Mouse (Mus musculus) MN1 (cell line): Measurements from ENCODE around the gene Gm20662.
A peak's percentile ranks its signal among the peaks of the same experiment; 100 is the strongest.

Source experiments
- DNase-seq: peaks from one replicate; pipeline ENCODE4 v3.0.0-alpha.2; 2016; ENCODE audit warnings: low spot score

Gene Gm20662

DNA sequence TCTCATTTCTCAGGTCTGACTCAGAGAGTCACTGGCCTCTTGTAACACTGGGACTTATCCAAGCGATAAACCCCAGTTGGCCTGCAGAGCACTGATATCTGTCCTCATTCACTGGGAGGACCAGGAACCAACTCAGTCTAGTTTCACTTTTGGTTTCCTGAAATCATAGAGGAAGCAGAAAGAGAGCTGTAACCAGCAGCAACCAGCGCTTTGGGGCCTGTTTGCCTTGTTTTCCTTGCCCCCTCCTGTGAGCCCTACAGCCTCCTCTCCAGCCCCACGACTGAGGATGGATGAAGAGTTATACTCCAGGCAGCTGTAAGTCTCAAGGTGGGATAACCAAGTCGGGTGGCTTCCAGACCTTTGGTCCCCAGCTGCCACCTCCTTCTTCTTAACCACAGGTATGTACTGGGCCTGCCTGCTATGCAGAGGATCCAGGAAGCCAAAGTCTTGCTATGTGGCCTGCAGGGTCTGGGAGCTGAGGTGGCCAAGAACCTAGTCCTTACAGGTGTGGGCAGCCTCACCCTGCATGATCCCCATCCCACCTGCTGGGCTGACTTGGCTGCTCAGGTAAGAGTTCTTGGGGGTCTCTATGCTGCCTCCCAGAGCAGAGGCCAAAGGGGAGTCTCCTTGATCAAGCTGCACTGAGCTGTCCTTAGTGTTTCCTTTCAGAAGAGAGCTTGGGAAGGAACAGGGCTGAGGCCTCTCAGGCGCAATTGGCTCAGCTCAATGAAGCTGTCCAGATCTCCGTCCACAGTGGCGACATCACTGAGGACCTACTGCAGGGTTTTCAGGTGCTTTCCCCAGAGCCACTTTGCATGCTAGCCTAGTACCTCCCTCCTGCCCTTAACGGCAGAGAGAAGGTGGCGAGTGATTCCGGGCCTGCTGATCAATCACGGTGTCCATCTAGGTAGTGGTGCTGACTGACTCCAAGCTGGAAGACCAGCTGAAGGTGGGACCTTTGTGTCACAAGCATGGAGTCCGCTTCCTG is 20.5 kb upstream of the Gm20662 start, which contains the start of gene Uba7:
Uba7 (plus strand) TSS at position 107 of the 988 bp plus-strand sequence.
- DNase-seq, result peak; percentile 49

DNA sequence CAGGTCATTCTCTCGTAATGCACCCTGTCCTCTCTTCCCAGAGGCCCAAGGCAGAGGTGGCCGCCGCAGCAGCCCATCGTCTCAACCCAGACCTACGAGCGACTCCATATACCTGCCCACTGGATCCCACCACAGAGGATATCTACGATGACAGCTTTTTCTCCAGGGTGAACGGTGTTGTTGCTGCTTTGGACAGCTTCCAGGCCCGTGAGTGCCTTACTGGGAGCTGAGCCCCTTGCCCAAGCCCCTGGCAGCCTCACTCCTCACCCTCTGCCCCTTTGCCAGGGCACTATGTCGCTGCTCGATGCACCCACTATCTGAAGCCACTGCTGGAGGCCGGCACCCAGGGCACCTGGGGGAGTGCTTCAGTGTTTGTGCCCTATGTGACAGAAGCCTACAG is 17.3 kb upstream of the Gm20662 start:
- DNase-seq, result no peak

DNA sequence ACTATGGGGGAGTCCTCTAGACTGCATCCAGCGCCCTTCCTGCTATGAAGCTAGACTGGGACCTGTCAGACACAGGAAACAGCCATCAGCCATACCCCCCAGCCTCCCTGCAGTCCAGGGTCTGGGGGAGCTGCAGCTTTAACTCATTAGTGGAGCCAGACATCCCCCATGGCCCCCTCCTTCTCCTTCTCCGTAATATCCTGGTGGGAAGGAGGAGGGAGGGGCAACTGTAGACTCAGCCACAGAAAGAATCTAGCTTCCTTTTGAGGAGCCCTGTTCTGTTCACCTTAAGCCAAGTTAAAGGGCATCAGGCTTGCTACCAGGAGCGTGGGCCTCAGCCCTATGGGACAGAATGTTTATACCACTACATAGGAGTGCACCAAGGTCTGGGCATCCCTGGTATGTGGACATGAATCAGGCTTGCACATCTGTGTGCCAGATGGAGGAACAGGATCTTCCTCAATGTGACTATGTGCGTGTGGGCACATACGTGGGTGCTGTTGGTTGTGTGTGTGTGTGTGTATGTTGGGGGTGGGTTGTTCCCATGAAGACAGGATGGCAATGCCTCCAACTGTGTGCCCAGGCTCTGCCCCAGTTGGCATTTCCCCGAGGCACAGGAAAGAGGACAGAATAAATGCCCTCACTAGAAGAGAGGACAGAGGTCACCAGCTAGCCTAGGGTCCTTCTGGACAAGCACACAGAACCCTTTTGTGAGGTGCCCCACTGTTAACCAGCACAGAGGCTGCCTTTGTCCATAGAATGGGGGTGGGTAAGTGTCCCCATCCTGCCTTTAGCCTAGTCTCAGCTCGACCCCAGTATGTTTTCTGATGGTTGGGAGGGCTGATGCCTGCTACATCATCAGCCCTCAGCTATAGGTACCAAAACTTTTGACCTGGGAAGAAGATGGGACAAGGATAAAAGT is 14.2 kb upstream of the Gm20662 start:
- DNase-seq, result no peak

DNA sequence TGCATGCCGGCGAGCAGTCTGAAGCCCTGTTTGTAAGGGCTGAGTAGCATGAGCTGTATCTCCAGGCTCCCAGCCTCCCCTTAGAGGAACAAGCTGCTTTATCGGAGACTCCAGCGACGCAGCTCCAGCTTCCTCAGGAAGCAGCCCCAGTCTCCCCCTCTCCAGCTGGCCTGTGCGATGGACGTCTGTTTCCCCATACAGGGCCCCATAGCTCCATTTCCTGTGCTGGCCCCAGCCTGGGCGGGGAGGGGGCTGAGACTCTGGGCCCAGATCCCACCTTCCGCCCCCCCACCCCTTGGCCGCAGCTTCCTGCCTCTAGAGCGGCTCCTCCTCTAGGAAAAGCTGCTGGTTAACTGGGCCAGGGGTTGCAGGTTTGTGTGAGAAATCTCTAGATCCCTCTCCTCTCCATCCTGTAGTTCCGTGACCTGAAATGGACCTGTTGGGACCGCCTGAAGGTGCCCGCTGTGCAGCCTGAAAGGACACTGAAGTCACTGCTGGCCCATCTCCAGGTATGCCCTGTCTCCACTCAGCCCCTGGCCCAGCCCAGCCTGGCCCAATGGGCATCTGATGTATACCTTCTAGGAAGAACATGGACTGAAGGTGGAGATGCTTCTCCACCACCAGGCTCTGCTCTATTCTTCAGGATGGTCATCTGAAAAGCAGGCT is 13.3 kb upstream of the Gm20662 start, which contains the start of gene Gm20661:
Gm20661 (plus strand) TSS at position 378 of the 666 bp plus-strand sequence.
- peak; percentile 21 for DNase-seq

DNA sequence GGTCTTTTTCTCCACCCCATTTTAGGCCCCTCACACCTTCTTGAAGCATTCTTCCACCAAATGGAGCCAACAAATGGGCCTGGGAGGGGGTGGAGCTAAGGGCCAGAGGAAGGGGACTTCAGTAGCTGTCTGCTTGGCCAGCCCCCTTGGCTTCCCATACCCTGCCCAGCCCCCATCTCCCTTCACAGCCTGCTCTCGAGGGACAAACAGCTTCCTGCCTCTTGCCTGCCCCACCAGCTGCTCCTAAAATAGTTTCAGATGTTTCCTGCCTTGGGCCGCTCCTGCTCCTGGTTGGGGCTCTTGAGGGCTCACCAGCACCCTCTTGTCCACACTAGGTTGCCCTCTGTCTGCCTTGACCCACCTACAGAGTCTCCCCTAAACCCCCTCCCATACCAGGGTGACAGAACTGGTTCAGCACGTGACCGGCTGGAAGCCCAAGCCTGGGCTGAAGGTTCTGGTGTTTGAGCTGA is 12.7 kb upstream of the Gm20662 start:
- DNase-seq, result peak; percentile 21

DNA sequence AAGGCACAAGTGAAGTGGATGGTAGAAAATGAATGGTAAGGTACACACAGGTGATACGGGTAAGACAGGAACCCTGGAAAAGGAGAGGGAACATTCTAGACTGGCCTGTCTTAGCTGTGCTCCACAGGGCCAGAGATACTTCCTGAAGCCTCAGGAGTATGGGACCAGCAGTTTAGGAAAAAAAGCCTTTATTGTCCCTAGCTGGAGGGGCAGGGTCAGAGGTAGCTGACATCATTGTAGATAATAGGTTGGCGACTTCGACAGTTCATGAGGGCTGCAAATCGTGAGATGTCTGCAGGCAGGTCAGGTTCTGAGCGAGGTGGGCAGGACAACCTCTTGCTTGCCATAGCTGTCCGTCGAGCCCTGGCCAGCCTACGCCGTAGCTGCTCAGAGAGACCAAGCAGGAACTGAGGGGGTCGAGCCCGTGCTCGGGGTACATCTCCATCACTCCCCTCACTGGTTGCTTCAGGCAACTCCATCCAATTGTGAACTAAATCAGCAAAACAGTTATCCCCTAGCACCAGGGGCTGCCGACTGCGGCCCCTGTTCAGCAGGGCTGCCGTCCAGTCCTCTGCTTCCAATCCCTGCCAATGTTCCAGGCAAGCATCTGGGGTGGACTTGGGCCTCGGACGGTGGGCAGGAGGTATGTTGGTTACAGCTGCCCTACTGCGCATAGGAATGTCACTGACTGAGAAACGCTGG is 11.9 kb upstream of the Gm20662 start:
- DNase-seq, result no peak

DNA sequence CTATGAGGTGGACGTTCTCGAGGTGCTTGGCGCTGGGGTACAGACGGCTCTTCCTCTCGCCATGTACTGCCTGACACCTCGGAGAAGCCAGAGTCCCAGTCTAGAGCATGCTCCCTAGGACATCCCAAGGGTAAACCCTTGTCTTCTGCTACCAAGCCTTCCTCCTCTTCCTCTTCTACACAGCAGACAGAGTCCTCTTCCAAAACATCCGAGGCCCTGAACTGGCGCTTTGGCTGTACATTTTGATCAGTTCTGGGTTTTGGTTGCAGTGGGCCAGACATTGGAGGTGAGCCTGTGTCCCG is 11.4 kb upstream of the Gm20662 start:
- DNase-seq, result no peak

DNA sequence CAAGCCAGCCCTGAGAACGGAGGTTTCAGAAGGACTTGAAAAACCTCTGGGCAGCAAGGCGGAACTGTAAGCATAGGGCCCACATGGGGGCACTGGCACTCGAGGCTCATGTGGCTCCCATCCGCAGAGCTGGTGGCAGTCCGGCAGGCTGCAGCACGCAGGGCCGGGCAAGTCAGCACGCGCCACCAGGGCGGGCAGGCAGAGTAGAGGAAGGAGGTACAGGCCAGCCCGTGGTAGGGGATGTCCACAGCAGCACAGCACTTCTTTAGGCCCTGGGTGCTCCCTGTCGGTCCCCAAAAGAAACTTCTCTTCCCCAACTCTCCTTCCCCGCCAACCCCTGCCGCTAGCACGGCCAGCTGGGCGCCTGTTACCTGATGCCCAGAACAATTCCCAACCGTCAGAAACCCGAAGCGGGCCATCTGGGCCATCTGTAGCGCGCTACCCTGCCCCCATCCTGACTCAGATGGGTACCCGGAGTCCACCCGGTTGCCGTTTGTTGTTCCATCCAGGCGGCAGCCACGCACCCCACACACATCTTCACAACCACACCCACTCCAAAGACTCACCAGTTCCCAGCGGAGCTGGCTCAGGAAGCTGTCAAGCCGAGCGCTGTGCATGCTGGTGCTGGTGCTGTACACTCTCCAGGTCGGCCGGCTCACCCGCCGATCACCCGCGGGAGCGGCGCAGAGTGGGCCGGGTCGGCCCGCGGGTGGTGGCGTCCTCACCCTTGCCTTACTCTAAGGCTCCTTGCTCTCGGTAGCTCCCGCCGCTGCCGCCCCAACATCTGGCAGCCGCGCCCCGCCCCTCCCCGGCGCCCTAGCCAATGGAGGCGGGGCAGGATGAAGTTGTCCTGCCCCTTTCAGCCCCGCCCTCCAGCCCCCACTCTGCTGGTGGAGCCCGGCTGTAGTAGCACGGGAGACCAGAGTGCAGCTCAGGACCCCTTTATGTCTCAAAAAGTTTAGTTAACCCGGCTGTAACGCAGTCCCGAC is 10.7 kb upstream of the Gm20662 start, which contains the start of gene Inka1:
Inka1 (minus strand) TSS at position 749 of the 989 bp plus-strand sequence.
- DNase-seq, result peak; percentile 85

DNA sequence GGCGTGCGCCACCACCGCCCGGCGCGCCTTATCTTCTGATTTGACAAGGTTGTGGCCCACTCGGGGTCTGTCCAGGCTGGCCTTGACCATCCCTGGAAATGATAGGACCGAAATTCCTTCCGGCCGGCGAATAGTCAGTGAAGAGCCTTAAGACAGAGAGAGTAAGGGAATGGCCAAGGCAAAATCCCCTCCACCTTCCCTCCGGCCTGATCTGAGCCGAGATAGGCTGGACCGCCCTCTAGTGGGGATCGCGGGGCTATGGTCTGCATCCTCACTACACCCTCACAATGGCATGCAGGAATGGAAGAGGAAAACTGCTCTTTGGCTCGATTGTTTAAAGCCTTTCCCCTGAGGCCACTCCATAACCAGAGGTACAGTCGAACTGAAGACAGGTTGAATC is 9.8 kb upstream of the Gm20662 start:
- DNase-seq, result peak; percentile 85

DNA sequence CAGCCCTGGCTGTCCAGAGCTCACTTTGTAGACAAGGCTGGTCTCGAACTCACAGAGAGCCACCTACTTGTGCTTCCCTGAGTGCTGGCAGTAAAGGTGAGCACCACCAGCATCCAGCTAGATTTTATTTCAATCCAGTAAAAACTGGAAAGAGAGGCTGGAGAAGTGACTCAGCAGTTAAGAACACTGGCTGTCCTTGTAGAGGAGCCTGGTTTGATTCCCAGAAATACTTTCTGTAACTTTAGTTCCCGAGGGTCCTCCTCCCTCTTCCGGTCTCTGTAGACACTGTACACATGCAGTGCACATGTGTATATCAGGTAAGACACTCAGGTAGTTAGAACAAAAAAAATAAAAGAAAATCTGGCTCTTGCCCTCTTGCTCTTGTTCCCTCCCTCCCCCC is 8.2 kb upstream of the Gm20662 start:
- no peak for DNase-seq

DNA sequence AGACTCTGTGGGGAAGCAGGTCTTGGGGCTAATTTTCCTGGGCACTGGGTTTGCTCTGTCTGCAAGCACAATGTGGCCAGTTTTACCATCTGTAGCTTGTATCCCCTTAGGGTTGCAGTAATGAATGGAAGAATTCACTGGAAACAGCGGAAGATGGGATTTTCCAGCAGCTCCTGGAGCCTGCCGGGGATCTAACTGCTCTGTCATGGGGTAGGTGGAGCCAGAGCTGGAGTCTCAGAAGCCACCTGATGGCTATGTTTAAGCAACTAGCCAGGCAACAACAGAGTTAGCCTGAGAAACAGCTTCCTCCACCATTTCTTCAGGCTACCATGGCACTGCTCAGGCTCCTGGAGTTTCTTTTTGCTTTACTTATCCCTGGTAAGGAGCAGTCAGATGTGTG is 4.0 kb upstream of the Gm20662 start, which contains the start of gene Cdhr4:
Cdhr4 (plus strand) TSS at position 301 of the 400 bp plus-strand sequence.
- no peak for DNase-seq

DNA sequence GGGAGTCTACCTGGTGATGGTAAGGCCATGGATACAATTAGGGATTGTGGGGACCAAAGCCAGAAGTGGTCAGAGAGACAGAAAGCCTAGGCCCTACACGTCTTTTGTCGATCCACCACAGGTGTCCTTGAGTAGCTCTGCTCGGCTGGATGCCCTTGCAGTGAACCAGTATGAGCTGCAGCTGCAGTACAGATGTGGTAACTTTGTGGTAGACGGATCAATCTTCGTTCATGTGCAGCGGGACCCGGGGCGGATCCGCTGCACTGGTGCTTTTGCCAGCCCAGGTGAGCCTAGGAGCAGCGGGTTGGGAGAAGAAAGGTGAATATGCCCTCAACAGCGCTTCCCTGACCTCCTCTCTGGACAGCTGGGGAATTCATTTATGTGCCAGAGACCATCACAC is 3.1 kb upstream of the Gm20662 start:
- no peak for DNase-seq

DNA sequence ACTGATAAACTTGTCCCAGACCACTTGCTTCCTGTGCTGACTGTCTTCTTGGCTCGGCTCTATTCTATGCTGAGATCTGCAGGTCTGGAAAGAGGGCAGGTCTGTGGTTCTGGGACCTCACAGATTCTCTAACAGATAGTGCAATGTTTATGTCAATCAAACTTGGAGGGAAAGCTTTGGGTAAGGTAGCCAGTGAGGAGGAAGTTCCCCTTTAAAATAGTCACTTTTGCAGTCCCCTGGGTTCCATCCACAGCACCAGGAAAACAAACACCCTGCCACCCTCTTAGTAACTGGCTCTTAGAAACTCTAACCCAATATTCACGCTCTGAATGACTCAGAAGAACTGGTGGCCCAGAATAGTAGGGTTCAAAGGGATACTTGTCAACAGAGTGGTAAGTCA is 1.7 kb upstream of the Gm20662 start:
- no peak for DNase-seq

DNA sequence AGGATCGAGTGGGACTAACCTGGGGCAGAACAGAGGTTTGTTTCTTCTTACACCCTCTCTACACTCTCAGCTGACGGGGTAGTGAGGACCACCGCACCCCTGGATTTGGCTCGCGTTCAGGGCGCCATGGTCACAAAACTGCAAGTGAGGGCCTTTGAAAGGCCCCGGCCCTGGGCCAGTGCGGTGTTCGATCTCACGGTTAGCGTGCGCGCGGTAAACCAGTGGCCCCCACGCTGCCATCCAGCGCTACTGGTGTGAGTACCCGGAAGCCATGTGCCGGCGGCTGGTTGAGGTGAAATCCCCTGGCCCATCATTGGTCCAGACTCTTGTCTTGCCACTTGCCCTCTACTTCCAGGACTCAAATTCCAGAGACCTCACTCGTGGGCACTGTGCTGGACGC is 636 bp upstream of the Gm20662 start:
- no peak for DNase-seq

DNA sequence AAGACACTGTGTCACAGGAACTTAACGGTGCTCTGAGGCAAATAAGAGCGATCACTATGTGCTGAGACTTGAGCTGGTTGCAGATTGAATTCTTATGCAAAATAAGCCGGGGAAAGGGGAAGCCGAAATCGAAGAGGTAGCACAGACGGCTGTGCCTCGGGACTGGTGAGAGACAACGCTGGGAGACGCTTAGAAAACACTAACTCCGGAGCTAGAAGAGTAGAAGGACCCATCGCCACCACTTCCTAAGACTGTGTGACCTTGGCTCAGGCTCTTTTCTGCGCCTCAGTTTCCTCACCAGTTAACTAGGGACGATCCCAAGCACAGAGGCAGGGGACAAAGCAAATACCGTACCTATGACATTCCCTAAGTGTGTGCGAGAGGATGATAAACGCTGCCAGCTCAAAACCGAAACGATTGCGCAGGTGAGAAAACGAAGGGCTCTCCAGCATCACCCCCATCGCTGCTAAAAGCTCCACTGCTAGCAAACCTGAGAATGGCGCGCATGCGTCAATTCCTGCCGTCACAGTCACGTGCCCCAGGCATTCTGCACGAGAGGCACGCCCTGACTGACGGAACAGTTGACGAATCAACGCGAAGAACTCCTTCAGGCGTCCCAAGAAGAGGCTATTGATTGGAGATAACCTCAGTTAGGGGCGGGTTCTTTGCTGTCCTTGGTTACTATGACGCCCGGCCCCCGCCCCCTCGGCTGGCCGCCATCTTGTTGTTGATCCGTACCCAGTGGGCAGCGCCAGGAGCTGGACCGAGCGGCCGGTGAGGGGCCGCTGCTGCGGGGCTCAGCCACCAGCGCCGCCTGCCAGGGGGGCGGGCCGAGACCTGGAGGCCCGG is 6.0 kb downstream of the Gm20662 start, which contains the start of gene Ip6k1:
Ip6k1 (plus strand) TSS at position 580 of the 849 bp plus-strand sequence.
- DNase-seq, result peak; percentile 100

DNA sequence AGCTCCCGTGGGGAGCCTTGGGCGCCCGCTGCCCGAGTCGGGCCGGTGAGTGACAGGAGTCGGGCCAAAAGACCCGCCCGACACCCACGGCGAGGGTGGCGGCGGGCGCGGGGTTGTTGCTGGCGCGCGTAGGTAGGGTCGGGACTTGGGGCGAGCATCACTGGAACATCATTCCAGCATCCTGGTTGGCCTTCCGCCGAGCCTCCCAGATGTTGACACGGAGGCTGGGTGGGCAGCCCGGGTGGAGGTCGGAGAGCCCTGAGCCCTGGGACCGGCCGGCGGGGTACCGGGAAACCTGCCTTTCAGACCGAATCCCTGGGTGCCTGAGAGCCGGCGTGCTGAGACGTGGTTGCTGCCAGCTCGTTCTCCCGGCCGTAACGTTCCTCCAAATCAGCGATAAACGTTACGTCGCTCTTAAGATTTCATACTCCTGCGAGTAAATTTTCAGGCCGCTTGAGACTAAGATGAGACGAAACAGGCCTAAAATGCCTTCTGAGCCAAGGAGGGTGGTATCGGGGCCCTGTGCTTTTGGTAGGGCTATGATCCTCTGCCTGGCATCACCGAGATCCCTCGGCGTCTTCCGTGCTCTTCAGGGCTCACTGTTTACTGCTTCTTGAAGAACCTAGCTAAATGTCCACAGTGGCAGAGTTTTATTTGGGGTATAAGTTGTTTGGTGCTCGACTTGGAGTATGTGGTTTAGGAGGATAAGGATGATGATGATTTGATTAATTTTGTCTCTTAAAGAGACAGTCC is 6.8 kb downstream of the Gm20662 start:
- DNase-seq, result peak; percentile 44

DNA sequence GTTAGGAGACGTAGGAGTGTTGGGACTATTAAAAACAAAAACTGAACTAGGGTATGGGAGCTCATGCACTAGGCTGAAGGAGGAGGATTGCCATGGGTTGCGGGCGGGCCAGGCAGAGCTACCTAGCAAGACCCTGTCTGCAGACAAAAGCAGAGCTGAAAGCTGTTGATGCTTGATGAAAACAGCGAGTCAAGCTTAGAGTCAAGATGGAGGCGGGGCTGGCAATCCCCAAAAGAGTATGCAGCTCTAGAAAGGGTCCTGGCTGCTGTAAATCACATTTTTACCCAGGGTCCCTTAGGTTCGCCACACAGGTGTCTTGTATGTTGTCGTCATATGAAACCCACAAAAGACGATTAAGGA is 7.4 kb downstream of the Gm20662 start:
- DNase-seq, result peak; percentile 36

DNA sequence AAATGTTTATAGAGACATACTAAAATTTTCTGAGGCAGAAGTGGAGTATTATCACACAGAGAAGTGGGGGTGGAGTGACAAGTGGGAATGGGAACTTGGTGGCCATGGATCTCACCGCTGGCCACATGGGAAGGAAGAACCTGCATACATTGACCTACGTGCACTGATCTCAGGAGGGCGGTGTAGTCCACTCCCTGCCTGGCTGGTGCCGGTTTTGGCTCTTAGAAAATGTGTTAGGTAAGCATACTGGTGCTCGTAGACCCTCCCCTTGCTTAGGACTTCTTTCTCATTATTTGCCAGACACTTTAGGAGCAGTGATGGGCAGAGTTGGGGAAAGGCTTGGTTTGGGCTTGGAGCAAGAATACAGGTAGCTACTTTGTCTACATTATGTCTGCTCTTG is 11.9 kb downstream of the Gm20662 start:
- no peak for DNase-seq
